Mouse (Mus musculus): Measurements from ENCODE around the gene Ybx3.
A peak's percentile ranks its signal among the peaks of the same experiment; 100 is the strongest.

Gene Ybx3

GRCm38 (mm10) chr6:131327076-131327475 lies 61.2 kb downstream of the Ybx3 start:
- no peak for DNase-seq (ENCODE audit: low read depth, low spot score)

- DNase-seq (ENCODE audit: low read depth, low spot score): no peak
These were observed 66.2 kb downstream of the Ybx3 start for GRCm38 (mm10) chr6:131321854-131322639.

- DNase-seq (ENCODE audit: low read depth, low spot score): peak; percentile 15
These were observed 71.8 kb downstream of the Ybx3 start for GRCm38 (mm10) chr6:131316155-131317101.
